Mouse (Mus musculus) testis, adult 2 months (tissue): Measurements from ENCODE around the gene Padi6.

Experiments
- CTCF ChIP-seq: fragments of 200-500 bp; IDR thresholded peaks from 2 replicates; pipeline ENCODE4 v1.5.1; 2012; ENCODE audit warnings: low read depth, mild to moderate bottlenecking, inconsistent platforms, low read length, moderate library complexity; ENCODE audit not compliant: control insufficient read depth, insufficient read depth, insufficient replicate concordance
- POLR2A ChIP-seq: fragments of 200-500 bp; IDR thresholded peaks from 2 replicates; pipeline ENCODE4 v1.6.1; 2012; ENCODE audit warnings: low read depth, mild to moderate bottlenecking, inconsistent platforms, low read length, moderate library complexity; ENCODE audit not compliant: control insufficient read depth

GRCm38 (mm10) chr4:140789983-140790382, 47.5 kb upstream of the Padi6 start:
- no peak for TF ChIP-seq POLR2A
- TF ChIP-seq CTCF = no peak
